Mouse (Mus musculus) kidney, adult 8-10 months (tissue): Measurements from ENCODE around the gene Gm17617.
"Not testable (repeated sequence)": the region's sequence is repeated elsewhere in the genome, so short reads cannot be mapped to it uniquely, and the experiment has no call there.

ENCODE experiments used
- DNase-seq, 2 experiments: peaks; one replicate each; pipeline ENCODE4 v3.0.0; 2022

Gene Gm17617

DNA sequence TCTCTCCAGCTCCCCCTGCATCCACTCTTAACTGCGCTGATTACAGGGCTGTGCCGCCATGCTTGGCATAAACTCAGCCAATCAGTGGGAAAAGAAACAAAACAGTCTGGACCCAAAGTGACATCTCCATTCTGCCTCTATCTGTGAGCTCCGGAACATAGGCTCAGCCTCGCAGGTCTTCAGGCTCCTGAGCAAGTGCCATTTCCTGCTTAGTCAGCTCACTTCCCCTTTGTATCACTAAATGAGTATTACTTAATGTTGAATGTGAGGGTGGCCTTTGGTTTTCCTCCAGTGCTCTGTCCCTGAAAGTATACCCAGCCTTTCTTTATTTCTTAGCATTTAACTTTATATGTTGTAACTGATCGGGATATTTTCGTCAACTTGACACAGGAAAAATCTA lies 8.4 kb downstream of the Gm17617 start:
- no peak for DNase-seq

DNA sequence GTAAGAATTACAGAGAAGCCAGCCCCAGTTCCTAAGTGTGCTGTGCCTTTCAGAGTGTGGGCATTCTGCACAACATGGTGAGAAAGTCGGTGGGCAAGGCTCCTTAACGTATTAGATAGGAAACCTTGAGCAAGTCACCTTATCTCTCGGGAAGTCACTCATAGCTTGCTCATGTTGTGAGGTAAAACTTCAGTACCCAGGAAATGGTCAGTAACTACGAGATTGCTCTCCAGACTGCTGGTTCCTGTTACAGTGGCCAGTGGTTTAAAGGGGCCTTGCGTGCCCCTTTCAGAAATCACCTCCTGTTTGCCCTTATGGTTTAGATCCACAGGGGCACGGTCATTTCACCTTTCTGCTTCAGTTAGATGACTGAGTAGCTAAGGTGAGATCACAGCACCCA lies 19.0 kb downstream of the Gm17617 start:
- DNase-seq = no peak

- peak in 1 of 2 experiments; percentile 20 for DNase-seq
These were observed 25.7 kb downstream of the Gm17617 start for GRCm38 (mm10) chr13:55107694-55108093.

- DNase-seq = no peak
These were observed 26.2 kb downstream of the Gm17617 start for GRCm38 (mm10) chr13:55107116-55107515.

GRCm38 (mm10) chr13:55105953-55106691 lies 27.2 kb downstream of the Gm17617 start:
- peak in 1 of 2 experiments; percentile 8 for DNase-seq

- DNase-seq = peak; percentile 97 to 99
These were observed 28.0 kb downstream of the Gm17617 start, which contains the start of gene Zfp346 for GRCm38 (mm10) chr13:55105045-55105952. TSS of gene Zfp346 (plus strand) at chr13:55105311.

GRCm38 (mm10) chr13:55103351-55103750 lies 30.0 kb downstream of the Gm17617 start:
- no peak for DNase-seq

- DNase-seq = no peak
These were observed 31.0 kb downstream of the Gm17617 start for GRCm38 (mm10) chr13:55102366-55102765.

GRCm38 (mm10) chr13:55101627-55102026 lies 31.7 kb downstream of the Gm17617 start:
- DNase-seq = no peak

- DNase-seq = peak; percentile 72 to 76
These were observed 33.4 kb downstream of the Gm17617 start, which contains the start of gene Uimc1 for GRCm38 (mm10) chr13:55099726-55100478. TSS of gene Uimc1 (minus strand) at chr13:55100300.

- DNase-seq = peak in 1 of 2 experiments; percentile 23
These were observed 34.2 kb downstream of the Gm17617 start for GRCm38 (mm10) chr13:55099066-55099725.

- not testable (repeated sequence) for DNase-seq
These were observed 35.5 kb downstream of the Gm17617 start for GRCm38 (mm10) chr13:55097841-55098240.

DNA sequence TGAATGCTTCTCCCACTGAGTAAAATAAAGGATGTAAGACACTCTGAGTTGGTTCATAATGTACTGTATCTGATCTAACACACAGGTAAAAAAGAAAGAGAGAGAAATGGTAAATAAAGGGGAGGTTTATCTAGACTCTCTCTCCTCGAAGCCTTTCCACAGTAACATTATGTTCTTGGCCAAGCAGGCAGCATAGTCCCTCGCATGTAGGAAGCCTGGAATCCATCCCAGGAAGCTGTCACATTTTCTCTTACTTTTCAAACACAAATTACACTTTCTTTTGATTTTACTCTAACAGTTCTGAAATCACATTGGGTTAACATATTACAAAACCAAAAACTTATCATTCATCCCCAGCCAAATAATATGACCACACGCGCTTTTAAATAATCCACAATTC lies 40.8 kb downstream of the Gm17617 start:
- no peak for DNase-seq
